Mouse (Mus musculus) C2C12 (cell line): Measurements from ENCODE around the gene Psip1.

ENCODE experiments used
- CEBPB ChIP-seq: IDR thresholded peaks from one replicate; pipeline ENCODE4 v1.6.1; 2011; ENCODE audit warnings: low read depth, mild to moderate bottlenecking, control low read depth, moderate library complexity
- CTCF ChIP-seq: IDR thresholded peaks from one replicate; pipeline ENCODE4 v1.5.1; 2011; ENCODE audit not compliant: control insufficient read depth, insufficient read depth, insufficient read length
- MAX ChIP-seq: IDR thresholded peaks from one replicate; pipeline ENCODE4 v1.6.1; 2011; ENCODE audit warnings: mild to moderate bottlenecking, control low read depth

- TF ChIP-seq CEBPB (no peak), MAX (peak; percentile 52), CTCF (no peak)
These were observed at the start of gene Psip1 for GRCm38 (mm10) chr4:83486117-83486901.
